Mouse (Mus musculus): ENCODE results near the gene Fam69a. TPM values are rescaled to one million over a fixed set of nuclear protein-coding genes. Genes with fewer than 3 reads are reported as not detected.

The Fam69a gene
- total RNA-seq, 2 experiments from 2014 or later = 55.5 to 138 TPM

GRCm38 (mm10) chr5:107910084-107910616 is 76.7 kb downstream of the Fam69a start:
- no peak for ATAC-seq (ENCODE audit: poor library complexity, severe bottlenecking)

GRCm38 (mm10) chr5:107909668-107910067 is 77.2 kb downstream of the Fam69a start:
- no peak for ATAC-seq (ENCODE audit: poor library complexity, severe bottlenecking)

GRCm38 (mm10) chr5:107908514-107909110 is 78.3 kb downstream of the Fam69a start:
- ATAC-seq (ENCODE audit: poor library complexity, severe bottlenecking) = no peak

- ATAC-seq (ENCODE audit: poor library complexity, severe bottlenecking) = no peak
Measured at GRCm38 (mm10) chr5:107904325-107904724, 82.6 kb downstream of the Fam69a start.

DNA sequence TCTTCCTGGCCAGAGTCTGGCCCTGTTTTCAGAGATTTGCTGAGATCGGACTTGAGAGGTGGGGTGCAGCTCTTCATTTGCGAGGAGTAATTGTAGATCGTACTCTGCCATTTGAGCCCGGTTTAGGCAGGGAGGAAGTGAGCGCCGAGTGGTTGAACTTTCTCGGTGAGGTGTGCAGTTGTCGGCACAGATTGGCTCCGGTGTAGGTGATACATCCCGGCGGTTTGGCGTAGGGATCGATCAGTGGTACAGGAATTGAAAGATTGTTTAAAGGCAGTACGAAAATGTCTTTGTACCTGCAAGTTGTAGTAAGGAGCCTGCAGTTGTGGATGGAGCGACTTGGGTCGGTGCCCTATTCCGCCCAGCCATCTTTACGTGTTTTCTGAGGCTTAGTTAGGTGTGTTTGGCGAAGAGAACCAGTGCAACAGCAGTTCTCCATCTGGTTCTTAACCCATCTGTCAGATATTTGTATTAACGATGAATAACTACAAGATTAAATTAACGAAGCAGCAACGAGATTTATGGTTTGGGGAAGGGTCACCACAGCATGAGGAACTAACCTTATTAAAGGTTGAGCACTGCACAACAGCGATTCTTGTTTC is 85.8 kb downstream of the Fam69a start:
- ATAC-seq (ENCODE audit: poor library complexity, severe bottlenecking) = peak; percentile 34

- peak; percentile 97 for ATAC-seq (ENCODE audit: poor library complexity, severe bottlenecking)
Measured at GRCm38 (mm10) chr5:107900206-107901013, 86.5 kb downstream of the Fam69a start, which contains the start of gene Rpl5. TSS of gene Rpl5 (plus strand) at chr5:107900502.

DNA sequence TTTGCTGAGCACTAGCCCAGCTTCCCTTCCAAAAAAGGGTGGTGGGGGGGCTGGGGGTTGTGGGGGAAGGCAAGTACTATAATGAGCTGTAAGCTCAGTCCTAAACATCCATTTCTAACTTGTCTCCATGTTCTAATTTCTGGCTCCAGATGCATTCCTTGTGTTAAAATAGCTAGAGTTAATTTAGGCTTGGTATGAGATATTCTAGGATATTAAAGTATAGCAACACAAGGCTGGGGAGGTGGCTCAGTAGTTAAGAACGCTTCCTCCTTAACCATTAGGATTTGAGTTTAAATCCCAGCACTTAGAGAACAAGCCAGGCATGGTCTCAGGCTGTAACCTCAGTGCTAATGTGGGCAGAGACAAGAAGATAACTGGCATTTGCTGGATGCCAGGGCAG is 90.6 kb downstream of the Fam69a start:
- ATAC-seq (ENCODE audit: poor library complexity, severe bottlenecking) = no peak

GRCm38 (mm10) chr5:107894676-107895075 is 92.2 kb downstream of the Fam69a start:
- no peak for ATAC-seq (ENCODE audit: poor library complexity, severe bottlenecking)

DNA sequence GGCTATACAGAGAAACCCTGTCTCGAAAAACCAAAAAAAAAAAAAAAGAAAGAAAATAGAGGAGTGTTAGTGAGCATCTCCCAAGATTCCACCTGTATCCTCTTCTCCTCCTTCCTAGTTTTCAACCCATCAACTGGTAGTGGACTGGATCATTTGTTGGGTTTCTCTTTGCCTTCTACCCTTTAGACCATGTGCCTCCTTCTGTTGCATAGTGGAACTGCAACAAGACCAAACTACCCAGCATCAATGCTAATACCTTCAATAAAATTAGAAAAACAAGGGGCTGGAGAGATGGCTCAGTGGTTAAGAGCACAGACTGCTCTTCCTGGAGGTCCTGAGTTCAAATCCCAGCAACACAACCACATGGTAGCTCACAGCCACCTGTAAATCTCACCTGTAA is 95.4 kb downstream of the Fam69a start:
- ATAC-seq (ENCODE audit: poor library complexity, severe bottlenecking) = peak; percentile 72

- ATAC-seq (ENCODE audit: poor library complexity, severe bottlenecking) = no peak
Measured at GRCm38 (mm10) chr5:107889994-107890888, 96.6 kb downstream of the Fam69a start.

DNA sequence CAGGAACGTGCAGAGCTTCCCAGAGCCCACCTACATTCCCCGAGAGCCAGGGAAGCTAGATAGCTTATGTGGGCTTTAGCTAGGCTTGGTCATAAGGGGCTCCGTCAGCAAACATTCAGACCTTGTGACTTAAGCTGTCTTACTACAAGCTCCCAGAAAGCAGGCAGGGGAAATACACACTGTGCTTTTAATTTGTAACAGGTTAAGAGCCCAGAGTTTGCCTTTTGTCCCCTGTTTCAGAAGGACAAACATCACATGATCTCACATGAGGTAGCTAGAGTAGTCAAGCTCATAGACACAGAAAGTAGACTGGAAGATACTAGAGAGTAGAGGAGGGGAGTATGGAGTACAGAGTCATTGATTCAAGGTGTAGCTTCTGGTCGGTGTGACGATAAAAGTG is 106.2 kb downstream of the Fam69a start:
- ATAC-seq (ENCODE audit: poor library complexity, severe bottlenecking) = no peak

- ATAC-seq (ENCODE audit: poor library complexity, severe bottlenecking) = no peak
Measured at GRCm38 (mm10) chr5:107877053-107877452, 109.8 kb downstream of the Fam69a start.

DNA sequence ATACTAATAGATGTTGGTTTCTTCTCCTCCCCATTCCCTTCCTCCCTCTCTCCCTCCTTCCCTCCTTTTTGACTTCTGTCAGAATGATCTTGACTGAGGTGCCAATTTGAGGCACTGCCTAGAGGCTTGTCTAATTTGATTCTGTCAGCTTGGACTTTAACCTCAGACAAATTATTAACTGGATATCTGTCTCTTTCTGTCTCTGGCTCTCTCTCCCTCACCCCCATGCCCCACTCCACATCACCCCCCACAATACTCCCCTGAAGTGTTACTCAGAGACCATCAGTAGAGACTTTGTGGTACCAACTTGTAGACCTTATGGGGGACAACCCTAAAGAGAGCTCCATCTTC is 111.6 kb downstream of the Fam69a start:
- no peak for ATAC-seq (ENCODE audit: poor library complexity, severe bottlenecking)

DNA sequence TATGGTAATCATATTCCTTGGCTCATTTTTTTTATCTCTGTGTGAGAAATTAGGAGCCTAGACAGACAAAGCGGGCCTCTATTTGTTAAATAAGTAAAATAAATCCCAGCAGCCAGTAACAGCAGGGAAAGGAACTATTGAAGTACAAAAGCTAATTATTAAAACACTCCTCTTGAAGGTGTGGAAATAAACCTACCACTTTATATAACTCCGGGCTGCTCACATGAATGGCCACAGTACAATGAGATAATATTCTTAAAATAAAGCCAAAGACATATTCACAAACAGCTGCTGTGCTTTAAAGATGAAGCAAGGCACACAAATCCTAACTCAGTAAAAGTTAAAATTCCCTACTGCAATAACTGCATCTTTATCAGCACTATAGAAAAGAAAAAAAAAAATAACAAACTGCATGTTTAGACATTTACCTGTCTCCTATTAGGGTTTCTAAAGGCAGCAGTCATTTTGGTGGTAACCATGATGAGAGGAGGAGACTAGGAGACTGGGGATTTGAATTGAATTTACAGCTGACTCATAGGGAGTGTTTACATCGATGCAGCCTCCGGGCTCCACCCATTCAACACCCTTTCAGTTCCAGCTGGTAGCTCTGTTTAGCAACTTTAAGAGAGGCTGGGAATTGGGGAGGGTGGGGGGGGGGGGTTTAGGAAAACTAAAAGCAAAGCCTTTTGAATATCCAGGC is 112.2 kb downstream of the Fam69a start, which contains the start of gene Evi5:
TSS of gene Evi5 (minus strand) at position 547 of the 700 bp plus-strand sequence.
- ATAC-seq (ENCODE audit: poor library complexity, severe bottlenecking) = peak; percentile 75

DNA sequence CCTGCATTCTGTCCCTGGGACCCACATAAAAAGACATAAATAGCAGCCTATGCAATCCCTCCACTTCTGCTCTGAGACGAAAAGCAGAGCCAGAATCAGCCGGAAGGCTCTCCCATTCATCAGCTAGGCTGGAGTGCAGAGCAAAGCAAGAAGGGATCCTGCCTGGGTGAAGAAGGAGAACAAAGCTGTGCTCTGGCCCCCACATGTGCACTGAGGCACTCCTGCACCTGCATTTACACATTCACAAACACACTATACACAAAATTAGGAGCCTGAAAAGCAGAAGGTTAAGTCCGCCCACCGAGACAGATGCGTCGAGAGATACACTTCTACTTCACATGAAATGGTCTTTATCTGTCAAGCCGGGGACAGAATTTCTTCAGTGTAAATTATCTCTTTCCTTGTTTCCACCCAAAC is 113.0 kb downstream of the Fam69a start:
- no peak for ATAC-seq (ENCODE audit: poor library complexity, severe bottlenecking)

DNA sequence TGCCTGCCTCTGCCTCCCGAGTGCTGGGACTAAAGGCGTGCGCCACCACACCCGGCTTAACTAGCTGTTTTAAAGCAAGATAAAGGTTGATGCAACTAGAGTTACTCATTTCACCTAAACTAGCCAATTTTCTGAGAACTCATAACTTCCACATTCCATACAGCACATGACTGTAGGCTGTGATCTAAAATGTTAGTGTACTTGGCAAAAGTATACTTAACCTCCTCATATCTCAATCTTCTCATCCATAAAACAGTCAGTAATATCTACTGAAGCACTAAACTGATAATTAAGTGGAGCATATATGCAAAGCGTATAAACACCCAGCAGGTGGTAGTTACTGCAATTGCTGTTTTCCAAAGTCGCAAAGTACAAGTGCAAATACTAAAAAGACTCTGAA is 113.6 kb downstream of the Fam69a start:
- ATAC-seq (ENCODE audit: poor library complexity, severe bottlenecking) = no peak

DNA sequence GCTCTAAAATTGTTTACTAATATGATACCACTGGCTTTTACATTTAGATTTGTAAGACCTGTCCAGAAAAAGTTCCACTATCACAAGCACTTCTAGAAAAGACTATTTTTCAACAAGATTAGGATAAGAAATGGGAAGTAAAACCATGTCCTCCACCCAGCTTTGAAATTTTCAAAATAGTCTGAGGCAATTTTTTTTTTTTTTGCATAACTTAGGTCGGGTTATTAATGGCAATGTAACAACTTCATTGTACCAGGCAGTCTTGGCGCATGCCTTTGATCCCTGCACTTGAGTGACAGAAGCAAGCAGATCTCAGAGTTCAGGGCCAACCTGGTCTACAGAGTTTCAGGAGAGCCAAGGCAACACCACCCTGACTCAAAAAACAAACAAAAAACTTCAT is 117.2 kb downstream of the Fam69a start:
- ATAC-seq (ENCODE audit: poor library complexity, severe bottlenecking) = peak; percentile 16

DNA sequence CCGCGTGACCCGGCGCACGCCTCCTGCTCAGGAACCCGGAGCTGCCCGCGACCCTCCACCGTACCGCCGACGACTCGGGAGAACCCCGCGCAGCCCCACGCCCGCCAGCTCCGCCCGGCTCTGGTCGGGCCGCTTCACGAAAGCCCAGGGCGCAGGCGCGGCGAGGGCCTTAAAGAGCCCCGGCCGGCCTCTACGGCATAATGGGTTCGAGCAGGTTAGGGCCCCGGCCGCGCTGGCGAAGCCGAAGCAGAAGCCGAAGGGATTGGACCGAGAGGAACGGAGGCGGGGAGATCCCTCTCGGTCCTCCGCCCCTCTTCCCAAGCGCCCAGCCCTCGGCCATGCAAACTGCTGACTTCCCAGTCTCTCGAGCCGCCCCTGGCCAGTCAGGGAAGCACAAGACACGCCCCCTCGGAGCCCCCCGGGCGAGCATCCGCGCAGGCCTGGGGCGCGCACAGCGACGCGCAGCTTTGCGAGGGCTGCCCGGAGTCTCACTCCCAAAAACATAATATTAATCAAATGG is 117.9 kb downstream of the Fam69a start:
- peak; percentile 69 for ATAC-seq (ENCODE audit: poor library complexity, severe bottlenecking)

GRCm38 (mm10) chr5:107867970-107868904 is 118.6 kb downstream of the Fam69a start:
- ATAC-seq (ENCODE audit: poor library complexity, severe bottlenecking) = peak; percentile 49

Data from megakaryocyte, adult 5-6 weeks (primary cell).